Mouse (Mus musculus): Measurements from ENCODE around the gene Mak.

- peak; percentile 51; the same call in 1 of the 2 replicates for TF ChIP-seq CTCF (IDR thresholded peaks at IDR 0.05; ENCODE audit: borderline replicate concordance, control insufficient read depth, extremely low read depth, insufficient read depth, low read length, poor library complexity)
- TF ChIP-seq POLR2A (IDR thresholded peaks at IDR 0.05; ENCODE audit: control insufficient read depth, extremely low read depth, insufficient read depth, low read length, poor library complexity), result no peak
These were observed 63.5 kb downstream of the Mak start, which contains the start of gene Tmem14c for GRCm38 (mm10) chr13:41015829-41016634.

All from thymus, adult 2 months (tissue).